Mouse (Mus musculus) hindbrain, embryonic 14.5 days (tissue): ENCODE data around the gene Gm9844. TPM values are rescaled to one million over a fixed set of nuclear protein-coding genes. Genes with fewer than 3 reads are reported as not detected.
"Not testable (repeated sequence)": the region's sequence is repeated elsewhere in the genome, so short reads cannot be mapped to it uniquely, and the experiment has no call there.

ENCODE experiments used
- ATAC-seq: fragments of 200-750 bp; cut with Nextera tagmentation; 2 replicates; pipeline ENCODE4 v1.8.0; 2017; ENCODE audit warnings: moderate number of reproducible peaks, mild to moderate bottlenecking, moderate TSS enrichment, moderate library complexity; ENCODE audit not compliant: low FRiP score
- DNase-seq: peaks from one replicate; pipeline ENCODE4 v3.0.0-alpha.2; 2015; ENCODE audit warnings: low spot score
- H3K27ac ChIP-seq: fragments of 300-500 bp; sonication (generic); 2 replicates; pipeline ENCODE4 v1.5.1; 2014; ENCODE audit warnings: mild to moderate bottlenecking, moderate library complexity
- H3K27me3 ChIP-seq: fragments of 300-500 bp; sonication (generic); 2 replicates; pipeline ENCODE4 v1.6.1; 2014; ENCODE audit warnings: mild to moderate bottlenecking, low read length, mixed read lengths; ENCODE audit not compliant: control insufficient read depth, insufficient read depth
- H3K36me3 ChIP-seq: fragments of 300-500 bp; sonication (generic); replicated peaks from 2 replicates; pipeline ENCODE4 v1.6.1; 2014; ENCODE audit not compliant: control insufficient read depth, insufficient read depth
- H3K4me1 ChIP-seq: fragments of 300-500 bp; sonication (generic); replicated peaks from 2 replicates; pipeline ENCODE4 v1.6.1; 2014; ENCODE audit warnings: antibody characterized with exemption, low read length, mixed read lengths; ENCODE audit not compliant: control insufficient read depth, insufficient read depth
- H3K4me2 ChIP-seq: fragments of 300-500 bp; sonication (generic); replicated peaks from 2 replicates; pipeline ENCODE4 v1.6.1; 2014; ENCODE audit warnings: mild to moderate bottlenecking, moderate library complexity
- H3K4me3 ChIP-seq: fragments of 300-500 bp; sonication (generic); replicated peaks from 2 replicates; pipeline ENCODE4 v1.5.1; 2014; ENCODE audit warnings: mild to moderate bottlenecking, low read length
- H3K9ac ChIP-seq: fragments of 300-500 bp; sonication (generic); 2 replicates; pipeline ENCODE4 v1.6.1; 2014
- H3K9me3 ChIP-seq: fragments of 300-500 bp; sonication (generic); 2 replicates; pipeline ENCODE4 v1.6.1; 2016; ENCODE audit warnings: low read length; ENCODE audit not compliant: control insufficient read depth
- WGBS: fragments of 180-500 bp; shearing (Covaris S2); extraction: QIAGEN DNeasy Blood & Tissue Kit; methylation state at CpG from one replicate; pipeline ENCODE4 v1.1.7; 2014; 5-methylcytosine and 5-hydroxymethylcytosine counted together
- polyA plus RNA-seq: library from polyadenylated mRNA; unstranded; fragments of >200 nt; fragmentation: Nextera tagmentation; extraction: Ambion mirVana; gene quantifications from 2 replicates; pipeline ENCODE4 v1.2.1, GENCODE M21; 2014

Gm9844 gene
- 36.2 and 37.5 TPM in 2 replicates for polyA plus RNA-seq

DNA sequence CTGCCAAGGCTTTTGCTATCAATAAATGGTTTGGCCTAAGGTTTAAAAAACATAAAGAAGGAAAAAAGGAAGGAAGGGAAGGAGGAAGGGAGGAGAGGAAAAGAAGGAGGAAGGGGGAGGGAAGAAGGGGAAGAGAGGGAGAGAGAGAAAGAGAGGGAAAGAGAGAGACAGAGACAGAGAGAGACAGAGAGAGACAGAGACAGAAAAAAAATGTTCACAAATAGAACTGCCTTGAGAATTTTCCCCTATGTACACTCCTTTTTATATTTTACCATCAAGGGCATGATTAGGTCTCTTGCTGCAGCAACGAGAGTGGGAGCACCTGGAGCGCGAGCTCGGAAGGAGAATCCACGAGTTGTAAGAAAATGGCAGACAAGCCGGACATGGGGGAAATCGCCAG is at the start of gene Gm9844:
Gene Gm9844 (plus strand): TSS at position 301 of the 400 bp plus-strand sequence.
- ATAC-seq: no peak
- no peak within 1 kb of the TSS for H3K4me2 ChIP-seq
- 91% methylated on average over 7 of the region's 7 CpGs for WGBS
- no peaks in the 10 kb centered on the region for H3K9me3 ChIP-seq
- no peaks in the 10 kb centered on the region for H3K36me3 ChIP-seq
- no peaks in the 10 kb centered on the region for H3K27me3 ChIP-seq
- no peak within 1 kb of the TSS for H3K27ac ChIP-seq
- no peaks in the 10 kb centered on the region for H3K4me1 ChIP-seq
- H3K4me3 ChIP-seq: no peak within 1 kb of the TSS
- no peak for DNase-seq
- H3K9ac ChIP-seq: no peak within 1 kb of the TSS

- Histone ChIP-seq H3K27me3 (no peaks in the 10 kb centered on the region), H3K27ac (no peak overlapping the region), H3K9ac (no peak overlapping the region), H3K4me3 (no peak overlapping the region), H3K4me2 (no peak overlapping the region), H3K4me1 (no peaks in the 10 kb centered on the region), H3K36me3 (no peaks in the 10 kb centered on the region), H3K9me3 (no peaks in the 10 kb centered on the region)
- ATAC-seq: no peak
- peak; percentile 66 for DNase-seq
- WGBS: 1% methylated on average over 3 of the region's 3 CpGs
These were observed 44.5 kb upstream of the Gm9844 start for GRCm38 (mm10) chr7:24817502-24817901.

DNA sequence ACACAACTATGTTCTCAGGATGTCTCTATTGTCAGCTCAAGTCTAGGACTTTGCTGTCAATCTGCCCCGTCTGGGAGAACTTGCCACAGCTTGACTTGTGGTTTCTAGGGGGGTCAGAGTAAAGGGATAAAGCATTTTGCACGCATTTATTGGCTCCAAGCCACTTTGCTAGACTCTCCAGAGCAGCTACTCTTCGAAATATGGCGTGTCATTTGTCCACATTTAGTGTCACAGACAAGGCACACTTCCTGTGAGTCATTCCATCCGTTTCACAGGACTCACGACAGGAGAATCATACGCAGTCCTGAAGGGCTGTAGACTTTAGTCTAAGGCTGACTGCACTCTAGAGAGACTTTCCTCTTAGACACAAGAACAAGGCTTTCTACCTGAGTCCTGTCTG is 37.6 kb upstream of the Gm9844 start:
- ATAC-seq: no peak
- H3K4me3 ChIP-seq: no peak overlapping the region
- H3K36me3 ChIP-seq: no peaks in the 10 kb centered on the region
- no peak overlapping the region for H3K4me2 ChIP-seq
- no peak for DNase-seq
- no peak overlapping the region for H3K27ac ChIP-seq
- 75% methylated on average over 7 of the region's 7 CpGs for WGBS
- no peak overlapping the region for H3K9ac ChIP-seq
- no peaks in the 10 kb centered on the region for H3K9me3 ChIP-seq
- no peaks in the 10 kb centered on the region for H3K4me1 ChIP-seq
- no peaks in the 10 kb centered on the region for H3K27me3 ChIP-seq

DNA sequence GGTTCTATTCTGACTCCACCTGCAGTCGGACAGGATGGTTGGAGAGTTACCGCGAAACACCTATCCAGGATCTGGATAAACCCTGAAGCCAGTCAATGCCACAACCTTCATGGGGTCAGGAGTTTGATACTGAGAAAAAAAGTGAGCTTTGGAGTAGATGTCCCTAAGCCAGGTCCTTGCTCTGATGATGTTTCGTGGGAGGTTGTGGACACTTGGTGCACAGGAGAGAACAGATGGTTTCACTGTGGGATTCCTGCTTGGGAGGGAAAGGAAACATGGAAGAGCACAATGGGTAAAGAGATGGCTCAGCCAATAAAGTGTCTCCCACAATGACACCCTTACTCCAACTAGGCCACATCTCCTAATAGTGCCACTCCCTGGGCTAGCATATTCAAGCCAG is 34.8 kb upstream of the Gm9844 start:
- 89% methylated on average over 4 of the region's 4 CpGs for WGBS
- no peak overlapping the region for H3K9ac ChIP-seq
- H3K4me2 ChIP-seq: no peak overlapping the region
- no peaks in the 10 kb centered on the region for H3K27me3 ChIP-seq
- H3K36me3 ChIP-seq: no peaks in the 10 kb centered on the region
- no peaks in the 10 kb centered on the region for H3K4me1 ChIP-seq
- no peaks in the 10 kb centered on the region for H3K9me3 ChIP-seq
- no peak overlapping the region for H3K27ac ChIP-seq
- DNase-seq (no peak), ATAC-seq (no peak)
- H3K4me3 ChIP-seq: no peak overlapping the region

GRCm38 (mm10) chr7:24838732-24839409 is 23.1 kb upstream of the Gm9844 start:
- WGBS: 68% methylated on average over 11 of the region's 13 CpGs
- not testable (repeated sequence) for DNase-seq, H3K27me3 ChIP-seq, H3K4me1 ChIP-seq, H3K36me3 ChIP-seq, H3K9ac ChIP-seq, H3K4me3 ChIP-seq, H3K27ac ChIP-seq, H3K9me3 ChIP-seq, ATAC-seq, H3K4me2 ChIP-seq

- H3K27me3 ChIP-seq: no peaks in the 10 kb centered on the region
- H3K9me3 ChIP-seq: no peaks in the 10 kb centered on the region
- DNase-seq (no peak), ATAC-seq (no peak)
- H3K4me2 ChIP-seq: no peak overlapping the region
- no peak overlapping the region for H3K4me3 ChIP-seq
- no peaks in the 10 kb centered on the region for H3K4me1 ChIP-seq
- H3K9ac ChIP-seq: no peak overlapping the region
- H3K27ac ChIP-seq: no peak overlapping the region
- WGBS: 84% methylated on average over 8 of the region's 8 CpGs
- H3K36me3 ChIP-seq: no peaks in the 10 kb centered on the region
These were observed 22.6 kb upstream of the Gm9844 start for GRCm38 (mm10) chr7:24839410-24839808.

- ATAC-seq (no peak), DNase-seq (no peak)
- no peaks in the 10 kb centered on the region for H3K4me1 ChIP-seq
- WGBS: 65% methylated on average over 3 of the region's 3 CpGs
- no peak overlapping the region for H3K9ac ChIP-seq
- no peaks in the 10 kb centered on the region for H3K36me3 ChIP-seq
- no peak overlapping the region for H3K4me3 ChIP-seq
- no peak overlapping the region for H3K4me2 ChIP-seq
- H3K27ac ChIP-seq: no peak overlapping the region
- H3K27me3 ChIP-seq: no peaks in the 10 kb centered on the region
- H3K9me3 ChIP-seq: no peaks in the 10 kb centered on the region
These were observed 21.7 kb upstream of the Gm9844 start for GRCm38 (mm10) chr7:24840331-24840730.

- Histone ChIP-seq H3K4me1 (no peaks in the 10 kb centered on the region; the same call in 1 of the 2 replicates), H3K4me2 (no peak overlapping the region), H3K9ac (no peak overlapping the region), H3K27ac (no peak overlapping the region), H3K9me3 (no peaks in the 10 kb centered on the region), H3K27me3 (no peaks in the 10 kb centered on the region), H3K36me3 (no peaks in the 10 kb centered on the region), H3K4me3 (no peak overlapping the region)
- ATAC-seq (no peak), DNase-seq (no peak)
- WGBS: 76% methylated on average over 4 of the region's 4 CpGs
These were observed 21.0 kb upstream of the Gm9844 start for GRCm38 (mm10) chr7:24841009-24841408.

DNA sequence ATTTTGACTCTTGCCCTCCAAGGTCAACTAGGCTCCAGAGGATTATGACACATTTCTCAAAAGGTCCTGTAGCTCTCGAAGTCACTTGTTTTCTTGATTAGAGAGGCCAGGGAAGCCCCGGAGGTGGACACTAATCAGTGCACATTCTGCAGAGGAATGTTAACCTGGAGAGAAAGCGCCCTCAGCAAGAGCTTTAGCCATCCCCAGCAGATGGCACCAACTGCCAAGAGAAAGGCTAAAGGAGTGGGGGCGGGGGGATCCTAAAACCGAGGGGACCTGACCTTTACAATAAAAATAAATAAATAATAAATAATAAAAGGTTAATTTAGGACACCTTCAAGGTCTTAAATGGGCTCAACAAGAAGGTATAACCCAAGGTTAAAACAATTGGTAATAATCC is 17.9 kb upstream of the Gm9844 start:
- DNase-seq (no peak), ATAC-seq (no peak)
- no peaks in the 10 kb centered on the region for H3K27me3 ChIP-seq
- H3K9me3 ChIP-seq: no peaks in the 10 kb centered on the region
- no peak overlapping the region for H3K4me3 ChIP-seq
- H3K27ac ChIP-seq: no peak overlapping the region
- H3K4me2 ChIP-seq: no peak overlapping the region
- H3K9ac ChIP-seq: no peak overlapping the region
- WGBS: 43% methylated on average over 5 of the region's 5 CpGs
- H3K36me3 ChIP-seq: no peaks in the 10 kb centered on the region
- H3K4me1 ChIP-seq: no peaks in the 10 kb centered on the region; the same call in 1 of the 2 replicates

- Histone ChIP-seq H3K27me3 (no peaks in the 10 kb centered on the region), H3K36me3 (no peaks in the 10 kb centered on the region), H3K4me3 (no peak overlapping the region), H3K4me2 (no peak overlapping the region), H3K9me3 (no peaks in the 10 kb centered on the region), H3K9ac (no peak overlapping the region), H3K4me1 (no peaks in the 10 kb centered on the region; the same call in 1 of the 2 replicates), H3K27ac (no peak overlapping the region)
- ATAC-seq (no peak), DNase-seq (no peak)
- 83% methylated on average over 9 of the region's 9 CpGs for WGBS
These were observed 16.8 kb upstream of the Gm9844 start for GRCm38 (mm10) chr7:24845181-24845580.
